Mouse (Mus musculus) natural killer cell, adult 2 months (primary cell): ENCODE measurements around the gene Olfr194.
"Not testable (repeated sequence)": the region's sequence is repeated elsewhere in the genome, so short reads cannot be mapped to it uniquely, and the experiment has no call there.

Source experiments
- DNase-seq, 2 experiments: peaks; one replicate each; pipeline ENCODE4 v3.0.0; 2022; ENCODE audit warnings: low spot score in 2 of 2

Gene Olfr194

DNA sequence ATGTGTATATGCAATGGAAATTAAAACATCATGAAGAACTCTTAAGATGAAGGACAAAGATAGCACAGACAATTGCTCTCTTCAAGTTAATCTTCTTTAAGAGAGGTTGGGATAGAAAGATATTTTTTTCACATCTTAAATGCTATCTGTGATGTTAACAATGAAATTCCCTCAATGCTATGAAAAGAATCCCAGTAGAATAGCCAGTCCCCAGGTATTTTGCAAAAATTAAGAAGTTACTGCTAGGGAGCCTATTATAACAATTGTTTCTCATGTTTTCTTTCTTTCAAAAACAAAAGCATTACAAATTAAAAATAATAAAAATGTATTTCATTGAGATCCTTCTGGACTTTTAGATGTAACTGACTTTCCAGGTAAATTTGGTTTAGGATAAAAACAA lies at the start of gene Olfr194:
TSS of gene Olfr194 (minus strand) at position 101 of the 400 bp plus-strand sequence.
- no peak for DNase-seq

DNA sequence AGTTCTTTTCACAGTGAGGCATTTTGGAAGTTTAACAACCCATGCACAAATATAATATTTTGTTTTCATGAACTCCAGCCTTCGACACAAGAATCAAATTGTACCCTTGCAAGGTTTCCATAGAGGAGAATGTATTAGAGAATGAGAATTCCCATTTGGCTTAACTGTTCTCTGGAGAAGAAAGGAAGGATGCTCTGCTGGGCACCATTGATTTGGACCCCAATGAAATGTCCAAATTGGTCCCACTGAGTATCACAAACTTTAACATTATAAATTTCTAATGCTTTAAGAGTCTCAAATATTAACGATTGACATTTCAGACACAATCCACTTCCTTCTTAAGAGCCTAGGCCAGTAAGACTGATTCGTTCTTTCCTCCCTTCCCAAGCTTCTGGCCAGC lies 49.5 kb upstream of the Olfr194 start, which contains the start of gene Olfr196:
TSS of gene Olfr196 (minus strand) at position 101 of the 400 bp plus-strand sequence.
- no peak for DNase-seq

DNA sequence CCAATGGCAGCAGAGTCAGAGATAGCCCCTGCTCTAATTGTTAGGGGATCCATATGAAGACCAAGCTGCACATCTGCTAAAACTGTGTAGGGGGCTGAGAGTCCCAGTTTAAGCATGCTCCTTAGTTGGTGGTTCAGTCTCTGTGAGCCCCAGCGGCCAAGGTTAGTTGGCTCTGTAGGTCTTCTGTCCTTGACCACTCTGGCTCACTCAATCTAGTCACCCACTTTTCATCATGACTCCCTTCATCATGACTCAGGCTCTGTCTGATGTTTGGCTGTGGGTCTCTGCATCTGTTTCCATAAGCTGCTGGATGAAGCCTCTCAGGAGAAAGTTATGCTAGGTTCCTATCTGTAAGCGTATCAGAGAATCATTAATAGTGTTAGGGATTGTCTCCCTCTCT lies 31.1 kb upstream of the Olfr194 start:
- DNase-seq: no peak

DNA sequence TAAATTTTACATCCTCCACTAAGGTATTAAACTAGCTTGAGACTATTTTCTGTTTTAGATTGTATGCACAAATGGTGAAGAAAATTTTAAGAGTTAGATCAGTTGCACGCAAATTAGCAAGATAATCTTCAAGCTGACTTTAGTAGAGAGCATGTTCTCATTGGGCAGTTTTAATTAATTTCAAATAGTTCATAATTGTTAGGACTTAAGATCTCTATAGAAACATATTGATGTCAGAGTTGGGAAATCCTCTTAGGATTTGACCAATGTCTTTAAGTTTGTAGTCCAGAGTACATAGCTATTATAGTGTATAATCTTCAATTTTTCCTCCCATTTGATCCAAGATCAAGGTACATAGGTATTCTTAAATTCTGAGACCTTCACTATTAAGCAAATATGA lies 25.9 kb upstream of the Olfr194 start, which contains the start of gene Olfr195:
TSS of gene Olfr195 (plus strand) at position 301 of the 400 bp plus-strand sequence.
- DNase-seq: no peak

DNA sequence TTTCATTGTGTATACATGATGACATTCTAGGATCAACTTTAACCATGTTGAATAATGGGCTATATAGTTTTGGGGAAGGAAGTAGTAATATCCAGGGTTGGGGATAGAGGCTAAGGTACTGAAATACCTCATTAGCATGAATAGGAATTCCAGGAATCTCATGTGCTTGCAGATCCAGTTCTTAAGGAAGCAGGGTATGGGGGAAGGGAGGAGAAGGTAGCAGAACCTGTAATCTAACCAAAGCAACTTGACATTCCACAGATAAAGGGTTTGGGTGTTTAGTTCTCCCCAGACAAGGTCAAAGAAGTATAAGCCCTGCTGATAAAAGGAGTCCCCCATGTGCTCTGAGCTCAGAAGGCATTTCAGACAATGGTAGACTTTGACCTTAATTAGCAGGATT lies 20.2 kb upstream of the Olfr194 start:
- no peak for DNase-seq

DNA sequence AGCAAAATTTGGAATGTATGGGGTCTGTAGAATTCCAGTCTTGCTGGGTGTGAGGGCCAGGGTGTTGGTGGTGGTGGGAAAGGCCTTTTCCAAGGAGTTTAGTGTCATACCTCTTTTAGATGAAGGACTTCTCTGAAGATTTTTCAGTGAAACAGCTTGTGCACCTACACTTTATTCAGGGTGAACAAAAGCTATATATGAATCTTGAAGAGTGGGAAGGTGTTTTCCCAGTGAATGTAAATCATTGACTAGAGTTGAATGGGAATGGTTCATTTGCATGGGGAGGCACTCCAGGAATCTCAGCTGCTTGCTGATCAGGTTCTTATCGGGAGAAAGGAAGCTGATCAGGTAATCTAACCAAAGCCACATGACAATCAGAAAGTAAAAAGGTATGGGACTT lies 9.9 kb upstream of the Olfr194 start:
- DNase-seq: no peak

DNA sequence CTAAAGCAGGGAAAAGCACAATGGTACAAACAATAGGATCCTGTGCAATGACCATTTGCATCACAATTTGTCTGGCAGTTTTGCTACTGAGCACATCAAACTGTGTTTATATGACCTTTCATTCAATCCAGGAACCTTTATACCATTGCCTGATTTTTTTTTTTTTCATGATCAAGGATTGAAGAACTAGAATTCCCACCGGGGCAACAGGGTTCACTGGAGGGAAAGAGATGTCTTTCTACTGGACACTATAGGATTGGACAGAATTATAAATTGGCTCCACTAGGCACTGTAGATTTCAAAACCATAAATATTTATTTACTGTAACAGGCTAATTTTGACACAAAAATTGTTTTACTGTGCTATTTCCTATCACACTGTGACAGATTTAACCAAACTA lies 9.1 kb downstream of the Olfr194 start, which contains the start of gene Olfr193:
TSS of gene Olfr193 (minus strand) at position 101 of the 400 bp plus-strand sequence.
- no peak for DNase-seq

DNA sequence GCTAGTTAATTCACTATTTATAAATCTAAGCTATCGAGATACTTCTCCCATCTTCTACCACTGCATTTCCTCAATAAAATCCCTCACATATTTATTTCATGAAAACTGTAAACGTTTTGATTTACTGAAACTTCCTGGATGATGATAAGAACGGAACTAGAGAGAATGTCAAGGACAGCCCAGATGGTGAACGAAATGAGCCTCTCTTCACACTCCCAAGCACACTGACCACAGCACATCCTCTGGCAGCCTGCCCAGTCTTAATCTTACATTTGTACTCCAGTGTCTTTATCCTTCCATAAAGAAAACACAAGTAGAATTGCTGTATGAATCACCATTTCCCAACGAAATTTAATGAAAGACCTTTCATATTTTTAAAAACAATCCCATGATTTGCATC lies 12.3 kb downstream of the Olfr194 start:
- not testable (repeated sequence) for DNase-seq

DNA sequence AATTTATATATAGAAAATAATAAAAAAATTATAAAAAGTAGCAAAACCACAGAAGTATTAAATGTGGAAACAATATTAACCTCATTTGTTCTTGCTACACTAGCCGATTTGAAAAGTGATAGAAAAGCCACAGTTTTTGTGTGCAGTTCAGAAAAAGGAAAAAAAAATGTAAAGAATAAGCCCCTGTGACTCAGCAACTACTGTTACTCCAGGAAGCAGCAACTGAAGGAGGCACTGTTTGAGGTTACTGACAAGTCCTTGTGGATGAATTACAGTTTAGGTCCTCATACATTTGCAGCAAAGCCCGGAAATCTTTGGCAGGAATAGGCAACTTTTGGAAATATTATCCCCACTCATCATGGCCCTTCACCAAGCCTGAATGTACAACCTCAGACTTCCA lies 15.6 kb downstream of the Olfr194 start:
- DNase-seq: no peak

DNA sequence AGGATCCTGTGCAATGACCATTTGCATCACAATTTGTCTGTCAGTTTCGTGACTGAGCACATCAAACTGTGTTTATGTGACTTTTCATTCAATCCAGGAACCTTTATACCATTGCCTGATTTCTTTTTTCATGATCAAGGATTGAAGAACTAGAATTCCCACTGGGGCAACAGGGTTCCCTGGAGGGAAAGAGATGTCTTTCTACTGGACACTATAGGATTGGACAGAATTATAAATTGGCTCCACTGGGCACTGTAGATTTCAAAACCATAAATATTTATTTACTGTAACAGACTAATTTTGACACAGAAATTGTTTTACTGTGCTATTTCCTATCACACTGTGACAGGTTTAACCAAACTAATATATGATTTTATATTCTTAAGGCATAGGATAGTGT lies 31.1 kb downstream of the Olfr194 start, which contains the start of gene Olfr191:
TSS of gene Olfr191 (minus strand) at position 101 of the 400 bp plus-strand sequence.
- DNase-seq: not testable (repeated sequence)

DNA sequence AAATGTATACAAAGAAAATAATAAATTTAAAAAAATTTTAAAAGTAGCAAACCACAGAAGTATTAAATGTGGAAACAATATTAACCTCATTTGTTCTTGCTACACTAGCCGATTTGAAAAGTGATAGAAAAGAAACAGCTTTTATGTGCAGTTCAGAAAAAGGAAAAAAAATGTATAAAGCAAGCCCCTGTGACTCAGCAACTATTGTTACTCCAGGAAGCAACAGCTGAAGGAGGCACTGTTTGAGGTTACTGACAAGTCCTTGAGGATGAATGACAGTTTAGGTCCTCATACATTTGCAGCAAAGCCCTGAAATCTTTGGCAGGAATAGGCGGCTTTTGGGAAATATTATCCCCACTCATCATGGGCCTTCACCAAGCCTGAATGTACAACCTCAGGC lies 39.8 kb downstream of the Olfr194 start:
- not testable (repeated sequence) for DNase-seq

DNA sequence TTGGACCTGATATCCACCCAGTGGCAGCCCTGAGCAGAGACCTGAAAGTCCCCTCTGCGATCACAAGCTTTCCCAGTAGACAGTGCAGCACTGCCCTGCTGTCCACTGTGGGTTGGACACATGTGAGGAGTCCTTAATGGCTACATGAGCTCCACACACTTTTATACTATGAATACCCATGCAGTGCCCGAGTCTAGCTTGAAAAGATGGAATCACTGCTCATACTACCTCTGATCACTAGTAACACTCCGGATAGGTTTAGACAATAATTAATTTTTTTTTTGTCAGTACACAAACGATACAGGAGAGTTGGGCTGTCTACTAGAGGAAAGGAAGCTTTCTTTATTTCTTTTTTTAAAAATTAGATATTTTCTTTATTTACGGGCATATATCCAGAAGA lies 43.0 kb downstream of the Olfr194 start, which contains the start of gene Olfr190:
TSS of gene Olfr190 (minus strand) at position 101 of the 400 bp plus-strand sequence.
- no peak for DNase-seq

DNA sequence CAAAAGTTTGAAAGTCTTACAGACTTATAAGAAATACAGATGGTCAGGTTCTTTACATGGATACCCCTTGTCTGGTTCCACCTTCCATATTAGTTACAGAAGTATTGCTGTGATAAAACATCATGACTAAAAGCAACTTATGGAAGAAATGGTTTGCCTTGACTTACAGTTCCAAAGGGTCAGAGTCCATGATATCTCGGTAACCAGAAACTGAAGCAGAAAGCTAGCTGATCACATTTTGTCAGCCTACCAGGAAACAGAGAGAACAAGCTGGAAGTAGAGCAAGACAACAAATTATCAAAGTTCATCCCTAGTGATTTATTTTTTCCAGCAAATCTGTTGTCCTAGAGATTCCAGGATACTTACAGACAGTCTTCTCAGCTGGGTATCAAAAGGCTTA lies 47.3 kb downstream of the Olfr194 start:
- no peak for DNase-seq

DNA sequence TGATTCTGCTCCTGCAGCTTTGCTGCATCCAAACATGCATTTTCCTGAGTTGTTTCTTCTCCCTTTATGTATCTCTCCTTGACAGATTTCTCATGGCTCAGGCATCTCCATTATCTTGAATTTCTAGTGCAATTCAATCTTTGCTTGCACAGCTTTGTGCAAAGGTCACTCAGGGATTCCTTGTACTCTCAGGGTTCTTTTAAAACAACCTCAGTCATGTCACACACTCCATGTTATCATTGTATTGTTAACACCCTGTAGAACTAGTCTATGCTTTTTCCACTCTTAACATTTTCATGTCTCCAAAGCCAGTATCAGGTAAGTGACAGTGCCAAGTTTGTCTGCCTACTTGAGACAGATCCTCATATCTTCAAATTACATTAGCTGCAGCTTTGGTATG lies 49.1 kb downstream of the Olfr194 start:
- DNase-seq: no peak
